Mouse (Mus musculus): ENCODE measurements around the gene Sspo. TPM values are rescaled to one million over a fixed set of nuclear protein-coding genes. Genes with fewer than 3 reads are reported as not detected.
"Not testable (repeated sequence)": the region's sequence is repeated elsewhere in the genome, so short reads cannot be mapped to it uniquely, and the experiment has no call there.

The Sspo gene
- polyA plus RNA-seq, 1 experiment from 2014 or later, result 0.05 TPM

- ATAC-seq (ENCODE audit: low FRiP score) (no peak), DNase-seq (ENCODE audit: low spot score) (no peak)
- H3K4me3 ChIP-seq (ENCODE audit: low read depth, low read length), result no peak overlapping the region
- 89% methylated on average over 4 of the region's 4 CpGs for WGBS
- H3K27ac ChIP-seq (ENCODE audit: low read depth, low read length), result no peak overlapping the region
- H3K9ac ChIP-seq (ENCODE audit: low read depth, low read length), result no peak overlapping the region
- H3K4me2 ChIP-seq (replicated peaks; ENCODE audit: low read depth, low read length), result no peak overlapping the region
- H3K36me3 ChIP-seq (ENCODE audit: control insufficient read depth, insufficient read depth, low read length), result no peaks in the 10 kb centered on the region
- no peaks in the 10 kb centered on the region for H3K4me1 ChIP-seq (replicated peaks; ENCODE audit: control insufficient read depth, insufficient read depth, low read length)
- H3K9me3 ChIP-seq (ENCODE audit: control insufficient read depth, low read length), result no peaks in the 10 kb centered on the region
- H3K27me3 ChIP-seq (ENCODE audit: control insufficient read depth, insufficient read depth, low read length), result no peaks in the 10 kb centered on the region
These were observed 62.4 kb downstream of the Sspo start for GRCm38 (mm10) chr6:48510426-48510825.

- Histone ChIP-seq H3K36me3 (ENCODE audit: control insufficient read depth, insufficient read depth, low read length) (no peaks in the 10 kb centered on the region; the same call in 1 of the 2 replicates), H3K9ac (ENCODE audit: low read depth, low read length) (no peak overlapping the region), H3K9me3 (ENCODE audit: control insufficient read depth, low read length) (no peaks in the 10 kb centered on the region), H3K4me3 (ENCODE audit: low read depth, low read length) (no peak overlapping the region), H3K27ac (ENCODE audit: low read depth, low read length) (no peak overlapping the region), H3K27me3 (ENCODE audit: control insufficient read depth, insufficient read depth, low read length) (no peaks in the 10 kb centered on the region), H3K4me1 (replicated peaks; ENCODE audit: control insufficient read depth, insufficient read depth, low read length) (no peaks in the 10 kb centered on the region), H3K4me2 (replicated peaks; ENCODE audit: low read depth, low read length) (no peak overlapping the region)
- WGBS, result 85% methylated on average over 7 of the region's 7 CpGs
- no peak for ATAC-seq (ENCODE audit: low FRiP score)
- DNase-seq (ENCODE audit: low spot score), result no peak
These were observed 63.8 kb downstream of the Sspo start for GRCm38 (mm10) chr6:48511861-48512260.

GRCm38 (mm10) chr6:48524882-48525281 lies 76.9 kb downstream of the Sspo start:
- H3K27me3 ChIP-seq (ENCODE audit: control insufficient read depth, insufficient read depth, low read length); H3K9me3 ChIP-seq (ENCODE audit: control insufficient read depth, low read length); H3K27ac ChIP-seq (ENCODE audit: low read depth, low read length); ATAC-seq (ENCODE audit: low FRiP score); H3K36me3 ChIP-seq (ENCODE audit: control insufficient read depth, insufficient read depth, low read length); H3K4me1 ChIP-seq (replicated peaks; ENCODE audit: control insufficient read depth, insufficient read depth, low read length); H3K4me3 ChIP-seq (ENCODE audit: low read depth, low read length); DNase-seq (ENCODE audit: low spot score); H3K9ac ChIP-seq (ENCODE audit: low read depth, low read length); H3K4me2 ChIP-seq (replicated peaks; ENCODE audit: low read depth, low read length): not testable (repeated sequence)
- WGBS, result 98% methylated on average over 13 of the region's 16 CpGs

GRCm38 (mm10) chr6:48527901-48528300 lies 79.9 kb downstream of the Sspo start:
- Histone ChIP-seq H3K4me2 (replicated peaks; ENCODE audit: low read depth, low read length) (no peak overlapping the region), H3K36me3 (ENCODE audit: control insufficient read depth, insufficient read depth, low read length) (no peaks in the 10 kb centered on the region), H3K9ac (ENCODE audit: low read depth, low read length) (no peak overlapping the region), H3K27me3 (ENCODE audit: control insufficient read depth, insufficient read depth, low read length) (no peaks in the 10 kb centered on the region), H3K27ac (ENCODE audit: low read depth, low read length) (no peak overlapping the region), H3K9me3 (ENCODE audit: control insufficient read depth, low read length) (no peaks in the 10 kb centered on the region), H3K4me1 (replicated peaks; ENCODE audit: control insufficient read depth, insufficient read depth, low read length) (no peaks in the 10 kb centered on the region), H3K4me3 (ENCODE audit: low read depth, low read length) (no peak overlapping the region)
- 95% methylated on average over 9 of the region's 9 CpGs for WGBS
- ATAC-seq (ENCODE audit: low FRiP score) (no peak), DNase-seq (ENCODE audit: low spot score) (no peak)

GRCm38 (mm10) chr6:48529261-48529660 lies 81.2 kb downstream of the Sspo start:
- H3K9ac ChIP-seq (ENCODE audit: low read depth, low read length), result no peak overlapping the region
- WGBS, result 75% methylated on average over 14 of the region's 14 CpGs
- no peak for ATAC-seq (ENCODE audit: low FRiP score)
- no peak overlapping the region for H3K4me2 ChIP-seq (replicated peaks; ENCODE audit: low read depth, low read length)
- no peak overlapping the region for H3K4me3 ChIP-seq (ENCODE audit: low read depth, low read length)
- H3K27ac ChIP-seq (ENCODE audit: low read depth, low read length), result no peak overlapping the region
- H3K4me1 ChIP-seq (replicated peaks; ENCODE audit: control insufficient read depth, insufficient read depth, low read length), result no peaks in the 10 kb centered on the region
- no peaks in the 10 kb centered on the region for H3K27me3 ChIP-seq (ENCODE audit: control insufficient read depth, insufficient read depth, low read length)
- no peaks in the 10 kb centered on the region for H3K36me3 ChIP-seq (ENCODE audit: control insufficient read depth, insufficient read depth, low read length)
- DNase-seq (ENCODE audit: low spot score), result no peak
- no peaks in the 10 kb centered on the region for H3K9me3 ChIP-seq (ENCODE audit: control insufficient read depth, low read length)

- Histone ChIP-seq H3K9me3 (ENCODE audit: control insufficient read depth, low read length) (no peaks in the 10 kb centered on the region), H3K27ac (ENCODE audit: low read depth, low read length) (no peak overlapping the region), H3K4me1 (replicated peaks; ENCODE audit: control insufficient read depth, insufficient read depth, low read length) (no peaks in the 10 kb centered on the region), H3K4me3 (ENCODE audit: low read depth, low read length) (no peak overlapping the region), H3K4me2 (replicated peaks; ENCODE audit: low read depth, low read length) (no peak overlapping the region), H3K27me3 (ENCODE audit: control insufficient read depth, insufficient read depth, low read length) (no peaks in the 10 kb centered on the region), H3K9ac (ENCODE audit: low read depth, low read length) (no peak overlapping the region), H3K36me3 (ENCODE audit: control insufficient read depth, insufficient read depth, low read length) (no peaks in the 10 kb centered on the region)
- 87% methylated on average over 16 of the region's 16 CpGs for WGBS
- ATAC-seq (ENCODE audit: low FRiP score), result no peak
- no peak for DNase-seq (ENCODE audit: low spot score)
These were observed 81.9 kb downstream of the Sspo start for GRCm38 (mm10) chr6:48529871-48530440.

GRCm38 (mm10) chr6:48530862-48531261 lies 82.8 kb downstream of the Sspo start:
- no peak overlapping the region for H3K4me2 ChIP-seq (replicated peaks; ENCODE audit: low read depth, low read length)
- DNase-seq (ENCODE audit: low spot score) (no peak), ATAC-seq (ENCODE audit: low FRiP score) (no peak)
- H3K4me1 ChIP-seq (replicated peaks; ENCODE audit: control insufficient read depth, insufficient read depth, low read length), result no peaks in the 10 kb centered on the region
- H3K27ac ChIP-seq (ENCODE audit: low read depth, low read length), result no peak overlapping the region
- no peak overlapping the region for H3K4me3 ChIP-seq (ENCODE audit: low read depth, low read length)
- no peak overlapping the region for H3K9ac ChIP-seq (ENCODE audit: low read depth, low read length)
- no peaks in the 10 kb centered on the region for H3K9me3 ChIP-seq (ENCODE audit: control insufficient read depth, low read length)
- H3K27me3 ChIP-seq (ENCODE audit: control insufficient read depth, insufficient read depth, low read length), result no peaks in the 10 kb centered on the region
- WGBS, result 72% methylated on average over 2 of the region's 2 CpGs
- no peaks in the 10 kb centered on the region for H3K36me3 ChIP-seq (ENCODE audit: control insufficient read depth, insufficient read depth, low read length)

GRCm38 (mm10) chr6:48533475-48533874 lies 85.4 kb downstream of the Sspo start:
- Histone ChIP-seq H3K4me3 (ENCODE audit: low read depth, low read length) (no peak overlapping the region), H3K9ac (ENCODE audit: low read depth, low read length) (no peak overlapping the region), H3K4me2 (replicated peaks; ENCODE audit: low read depth, low read length) (no peak overlapping the region), H3K36me3 (ENCODE audit: control insufficient read depth, insufficient read depth, low read length) (no peaks in the 10 kb centered on the region), H3K9me3 (ENCODE audit: control insufficient read depth, low read length) (no peaks in the 10 kb centered on the region), H3K27ac (ENCODE audit: low read depth, low read length) (no peak overlapping the region), H3K27me3 (ENCODE audit: control insufficient read depth, insufficient read depth, low read length) (no peaks in the 10 kb centered on the region), H3K4me1 (replicated peaks; ENCODE audit: control insufficient read depth, insufficient read depth, low read length) (peaks cover 4% of the 10 kb centered on the region)
- ATAC-seq (ENCODE audit: low FRiP score) (no peak), DNase-seq (ENCODE audit: low spot score) (no peak)
- 79% methylated on average over 2 of the region's 2 CpGs for WGBS

GRCm38 (mm10) chr6:48534913-48535312 lies 86.9 kb downstream of the Sspo start:
- H3K27ac ChIP-seq (ENCODE audit: low read depth, low read length), result no peak overlapping the region
- H3K4me1 ChIP-seq (replicated peaks; ENCODE audit: control insufficient read depth, insufficient read depth, low read length), result peaks cover 4% of the 10 kb centered on the region
- H3K27me3 ChIP-seq (ENCODE audit: control insufficient read depth, insufficient read depth, low read length), result no peaks in the 10 kb centered on the region
- no peaks in the 10 kb centered on the region for H3K9me3 ChIP-seq (ENCODE audit: control insufficient read depth, low read length)
- WGBS, result 83% methylated on average over 8 of the region's 8 CpGs
- no peak overlapping the region for H3K4me2 ChIP-seq (replicated peaks; ENCODE audit: low read depth, low read length)
- no peak for DNase-seq (ENCODE audit: low spot score)
- H3K36me3 ChIP-seq (ENCODE audit: control insufficient read depth, insufficient read depth, low read length), result no peaks in the 10 kb centered on the region
- H3K4me3 ChIP-seq (ENCODE audit: low read depth, low read length), result no peak overlapping the region
- no peak overlapping the region for H3K9ac ChIP-seq (ENCODE audit: low read depth, low read length)
- ATAC-seq (ENCODE audit: low FRiP score), result no peak

All from hindbrain, embryonic 11.5 days (tissue).